Mouse (Mus musculus): ENCODE measurements around the gene Dpf3. TPM values are rescaled to one million over a fixed set of nuclear protein-coding genes. Genes with fewer than 3 reads are reported as not detected.

Dpf3 gene
- total and polyA plus RNA-seq, 2 experiments from 2014 or later = 14.3 to 31.7 TPM

DNA sequence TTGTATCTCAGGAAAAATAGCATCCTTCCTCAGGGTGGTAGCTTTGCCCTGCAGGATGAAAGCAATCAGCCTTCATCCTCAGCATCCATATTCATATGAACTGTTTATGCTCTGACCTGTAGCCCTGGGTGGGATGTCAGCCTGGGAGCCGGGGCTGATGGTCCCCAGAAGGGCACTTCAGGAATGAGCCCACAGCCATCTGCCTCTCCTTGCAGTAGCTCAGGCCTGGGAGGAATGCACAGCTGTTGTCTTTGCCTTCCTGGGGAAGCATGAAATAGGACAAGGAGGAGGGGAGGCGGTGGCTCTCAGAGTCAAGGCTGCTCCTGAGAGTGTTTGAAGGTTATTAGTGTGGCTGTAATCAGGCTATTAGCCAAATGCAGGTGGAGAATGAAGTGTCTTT is 308.7 kb downstream of the Dpf3 start:
- no peak overlapping the region for H3K27ac ChIP-seq (ENCODE audit: low read depth, low read length)
- ATAC-seq (ENCODE audit: low FRiP score) = no peak
- DNase-seq (ENCODE audit: low spot score) = no peak
- 53% methylated on average over 2 of the region's 2 CpGs for WGBS
- no peaks in the 10 kb centered on the region for H3K27me3 ChIP-seq (ENCODE audit: insufficient read depth, low read length)
- H3K4me3 ChIP-seq (ENCODE audit: low read depth, low read length) = no peak overlapping the region
- H3K4me1 ChIP-seq (ENCODE audit: insufficient read depth, low read length) = no peaks in the 10 kb centered on the region; the same call in 1 of the 2 replicates
- no peak overlapping the region for H3K4me2 ChIP-seq (ENCODE audit: low read depth, low read length, poor library complexity, severe bottlenecking)
- no peaks in the 10 kb centered on the region for H3K9me3 ChIP-seq (ENCODE audit: low read length)
- no peak for TF ChIP-seq CTCF (IDR thresholded peaks at IDR 0.05)
- no peak overlapping the region for H3K9ac ChIP-seq (replicated peaks; ENCODE audit: low read length, poor library complexity, severe bottlenecking)
- no peaks in the 10 kb centered on the region for H3K36me3 ChIP-seq (ENCODE audit: insufficient read depth, low read length)

DNA sequence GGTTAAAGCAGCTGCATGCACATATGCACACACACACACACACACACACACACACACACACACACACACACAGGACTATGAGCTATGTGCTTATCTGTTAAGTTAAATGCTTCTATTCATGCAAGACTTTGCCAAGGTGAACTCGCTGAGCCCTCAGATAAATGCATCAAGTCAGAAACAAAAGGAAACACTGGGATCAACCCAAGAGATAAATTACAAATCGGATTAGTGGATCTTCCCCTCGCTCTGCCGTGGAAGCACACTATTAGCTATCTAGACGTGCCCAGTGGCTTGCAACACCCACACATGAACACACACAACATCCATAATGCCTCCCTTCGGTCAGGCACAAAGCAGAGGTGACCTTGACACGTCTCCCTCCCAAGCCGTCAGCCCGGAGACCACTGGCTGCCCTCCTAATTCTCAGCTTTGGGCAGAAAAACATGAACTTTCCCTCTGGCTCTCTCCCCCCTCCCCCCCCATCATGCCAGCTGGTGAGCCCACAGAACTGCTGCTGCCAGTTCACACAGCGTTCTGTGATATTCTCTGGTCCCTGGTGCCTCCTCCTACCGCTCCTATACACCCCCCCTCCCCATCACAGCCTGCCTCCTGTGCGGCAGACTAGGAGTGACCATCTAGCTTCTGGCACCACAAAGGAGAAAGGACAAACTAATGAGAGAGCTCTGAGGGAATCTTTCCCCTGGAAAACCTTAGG is 317.9 kb downstream of the Dpf3 start:
- Histone ChIP-seq H3K27me3 (ENCODE audit: insufficient read depth, low read length) (no peaks in the 10 kb centered on the region), H3K9ac (replicated peaks; ENCODE audit: low read length, poor library complexity, severe bottlenecking) (no peak overlapping the region), H3K4me2 (ENCODE audit: low read depth, low read length, poor library complexity, severe bottlenecking) (no peak overlapping the region), H3K4me3 (ENCODE audit: low read depth, low read length) (no peak overlapping the region), H3K36me3 (ENCODE audit: insufficient read depth, low read length) (no peaks in the 10 kb centered on the region), H3K9me3 (ENCODE audit: low read length) (no peaks in the 10 kb centered on the region), H3K4me1 (ENCODE audit: insufficient read depth, low read length) (peaks cover 7% of the 10 kb centered on the region), H3K27ac (ENCODE audit: low read depth, low read length) (peak overlapping the region; percentile 55)
- 18% methylated on average over 12 of the region's 12 CpGs for WGBS
- DNase-seq (ENCODE audit: low spot score) (peak; percentile 62), ATAC-seq (ENCODE audit: low FRiP score) (peak; percentile 56; the same call in 1 of the 2 replicates)
- no peak for TF ChIP-seq CTCF (IDR thresholded peaks at IDR 0.05)

DNA sequence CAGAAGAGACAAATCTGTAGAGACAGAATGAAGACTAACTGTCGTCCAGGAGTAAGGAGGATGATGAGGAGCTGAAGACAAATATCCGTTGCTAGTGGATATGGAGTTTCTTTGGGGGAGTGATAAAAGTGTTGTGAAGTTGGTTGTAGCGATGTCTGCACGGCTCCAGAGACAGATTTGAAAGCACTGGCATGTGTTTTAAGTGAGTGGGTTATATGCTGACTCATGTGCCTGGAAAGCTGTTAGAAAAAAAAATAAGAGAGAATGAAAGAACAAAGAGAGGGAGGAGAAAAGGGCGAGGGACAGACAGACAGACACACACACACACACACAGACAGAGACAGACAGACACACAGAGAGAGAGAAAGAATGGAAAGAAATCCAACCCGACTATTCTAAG is 319.2 kb downstream of the Dpf3 start:
- no peak overlapping the region for H3K4me2 ChIP-seq (ENCODE audit: low read depth, low read length, poor library complexity, severe bottlenecking)
- DNase-seq (ENCODE audit: low spot score) (no peak), ATAC-seq (ENCODE audit: low FRiP score) (no peak)
- no peaks in the 10 kb centered on the region for H3K27me3 ChIP-seq (ENCODE audit: insufficient read depth, low read length)
- no peak overlapping the region for H3K9ac ChIP-seq (replicated peaks; ENCODE audit: low read length, poor library complexity, severe bottlenecking)
- no peaks in the 10 kb centered on the region for H3K9me3 ChIP-seq (ENCODE audit: low read length)
- peaks cover 7% of the 10 kb centered on the region for H3K4me1 ChIP-seq (ENCODE audit: insufficient read depth, low read length)
- WGBS = 86% methylated on average over 6 of the region's 6 CpGs
- no peak overlapping the region for H3K4me3 ChIP-seq (ENCODE audit: low read depth, low read length)
- no peak for TF ChIP-seq CTCF (IDR thresholded peaks at IDR 0.05)
- H3K36me3 ChIP-seq (ENCODE audit: insufficient read depth, low read length) = no peaks in the 10 kb centered on the region
- no peak overlapping the region for H3K27ac ChIP-seq (ENCODE audit: low read depth, low read length)

DNA sequence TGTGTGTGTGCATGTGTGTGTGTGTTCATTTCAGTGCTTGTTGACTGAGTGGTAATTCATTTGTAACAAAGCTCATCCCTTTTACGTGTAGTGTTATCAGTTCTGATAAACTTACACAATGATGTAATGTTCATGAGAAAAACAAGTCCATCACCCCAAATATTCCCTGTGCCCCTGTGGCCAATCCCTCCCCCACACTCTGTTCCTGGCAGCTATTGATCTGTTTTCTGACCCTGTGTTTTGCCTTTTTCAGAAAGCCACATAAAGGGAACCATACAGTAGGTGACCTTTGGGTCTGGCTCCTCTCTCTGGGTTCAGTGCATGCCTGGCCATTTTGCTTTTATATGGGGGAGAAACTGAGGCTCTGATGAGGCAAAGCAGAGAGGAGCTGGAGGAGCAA is 322.5 kb downstream of the Dpf3 start:
- TF ChIP-seq CTCF (IDR thresholded peaks at IDR 0.05) = no peak
- 92% methylated on average over 1 of the region's 1 CpGs for WGBS
- no peaks in the 10 kb centered on the region for H3K9me3 ChIP-seq (ENCODE audit: low read length)
- no peak overlapping the region for H3K27ac ChIP-seq (ENCODE audit: low read depth, low read length)
- ATAC-seq (ENCODE audit: low FRiP score) (no peak), DNase-seq (ENCODE audit: low spot score) (no peak)
- peaks cover 7% of the 10 kb centered on the region for H3K4me1 ChIP-seq (ENCODE audit: insufficient read depth, low read length)
- no peak overlapping the region for H3K4me2 ChIP-seq (ENCODE audit: low read depth, low read length, poor library complexity, severe bottlenecking)
- H3K36me3 ChIP-seq (ENCODE audit: insufficient read depth, low read length) = no peaks in the 10 kb centered on the region
- no peak overlapping the region for H3K9ac ChIP-seq (replicated peaks; ENCODE audit: low read length, poor library complexity, severe bottlenecking)
- H3K4me3 ChIP-seq (ENCODE audit: low read depth, low read length) = no peak overlapping the region
- no peaks in the 10 kb centered on the region for H3K27me3 ChIP-seq (ENCODE audit: insufficient read depth, low read length)

Other genes with a start within 250 kb of the Dpf3 start
- gene Dcaf4, start 32.8 kb upstream of the Dpf3 start, total RNA-seq (2014; rRNA removed) = 38.4 and 48.7 TPM in 2 replicates
- gene Dcaf4, start 32.8 kb upstream of the Dpf3 start, polyA plus RNA-seq (2015; fragmentation: Nextera tagmentation; extraction: Ambion mirVana) = 40.8 and 41.9 TPM in 2 replicates
- 32.2 and 35.7 TPM in 2 replicates for gene Zfyve1, start 109.5 kb upstream of the Dpf3 start, total RNA-seq (2014; rRNA removed)
- 12.9 and 15.6 TPM in 2 replicates for gene Zfyve1, start 109.5 kb upstream of the Dpf3 start, polyA plus RNA-seq (2015; fragmentation: Nextera tagmentation; extraction: Ambion mirVana)
- 68.2 and 166 TPM in 2 replicates for gene Rbm25, start 143.5 kb upstream of the Dpf3 start, total RNA-seq (2014; rRNA removed)
- 206 and 231 TPM in 2 replicates for gene Rbm25, start 143.5 kb upstream of the Dpf3 start, polyA plus RNA-seq (2015; fragmentation: Nextera tagmentation; extraction: Ambion mirVana)
- 64.6 and 68.5 TPM in 2 replicates for gene Psen1, start 200.4 kb upstream of the Dpf3 start, total RNA-seq (2014; rRNA removed)
- gene Psen1, start 200.4 kb upstream of the Dpf3 start, polyA plus RNA-seq (2015; fragmentation: Nextera tagmentation; extraction: Ambion mirVana) = 57.1 and 58.2 TPM in 2 replicates

Measured in midbrain, postnatal 0 days (tissue).